Mouse (Mus musculus) lung, embryonic 16.5 days (tissue): ENCODE data around the gene Ccdc7a. TPM values are rescaled to one million over a fixed set of nuclear protein-coding genes. Genes with fewer than 3 reads are reported as not detected.
"Not testable (repeated sequence)": the region's sequence is repeated elsewhere in the genome, so short reads cannot be mapped to it uniquely, and the experiment has no call there.

Experiments
- ATAC-seq: fragments of 200-750 bp; cut with Nextera tagmentation; 2 replicates; pipeline ENCODE4 v1.8.0; 2017; ENCODE audit warnings: low read depth, mild to moderate bottlenecking, moderate library complexity
- H3K27ac ChIP-seq: fragments of 300-500 bp; sonication (generic); 2 replicates; pipeline ENCODE4 v1.5.1; 2014; ENCODE audit warnings: mild to moderate bottlenecking, control low read depth, low read length
- H3K27me3 ChIP-seq: fragments of 300-500 bp; sonication (generic); 2 replicates; pipeline ENCODE4 v1.6.1; 2014; ENCODE audit warnings: low read depth, low read length, mixed read lengths; ENCODE audit not compliant: control insufficient read depth, insufficient read depth
- H3K36me3 ChIP-seq: fragments of 300-500 bp; sonication (generic); 2 replicates; pipeline ENCODE4 v1.6.1; 2014; ENCODE audit warnings: low read length; ENCODE audit not compliant: control insufficient read depth, insufficient read depth
- H3K4me1 ChIP-seq: fragments of 300-500 bp; sonication (generic); replicated peaks from 2 replicates; pipeline ENCODE4 v1.6.1; 2014; ENCODE audit warnings: low read length, mixed read lengths; ENCODE audit not compliant: control insufficient read depth, insufficient read depth
- H3K4me2 ChIP-seq: fragments of 300-500 bp; sonication (generic); 2 replicates; pipeline ENCODE4 v1.6.1; 2014; ENCODE audit warnings: low read depth, low read length, control low read depth
- H3K4me3 ChIP-seq: fragments of 300-500 bp; sonication (generic); 2 replicates; pipeline ENCODE4 v1.5.1; 2014; ENCODE audit warnings: mild to moderate bottlenecking, low read length, control low read depth
- H3K9ac ChIP-seq: fragments of 300-500 bp; sonication (generic); 2 replicates; pipeline ENCODE4 v1.6.1; 2014; ENCODE audit warnings: low read length, control low read depth
- H3K9me3 ChIP-seq: fragments of 300-500 bp; sonication (generic); 2 replicates; pipeline ENCODE4 v1.6.1; 2016; ENCODE audit warnings: low read length; ENCODE audit not compliant: control insufficient read depth
- WGBS: fragments of 180-500 bp; shearing (Covaris S2); extraction: QIAGEN DNeasy Blood & Tissue Kit; methylation state at CpG from one replicate; pipeline ENCODE4 v1.1.7; 2014; 5-methylcytosine and 5-hydroxymethylcytosine counted together
- polyA plus RNA-seq: library from polyadenylated mRNA; unstranded; fragments of >200 nt; fragmentation: Nextera tagmentation; extraction: Ambion mirVana; gene quantifications from 2 replicates; pipeline ENCODE4 v1.2.1, GENCODE M21; 2015

Gene Ccdc7a
- not detected in 2 replicates for polyA plus RNA-seq

GRCm38 (mm10) chr8:129065417-129065816 lies at the start of gene Ccdc7a:
Gene Ccdc7a, minus strand, starts transcription at chr8:129065517.
- H3K27ac ChIP-seq, H3K4me2 ChIP-seq, H3K4me3 ChIP-seq, H3K9me3 ChIP-seq, H3K9ac ChIP-seq, H3K4me1 ChIP-seq, ATAC-seq, H3K36me3 ChIP-seq, H3K27me3 ChIP-seq: not testable (repeated sequence)
- 74% methylated on average over 2 of the region's 11 CpGs for WGBS

- not testable (repeated sequence) for H3K4me2 ChIP-seq, H3K9me3 ChIP-seq, H3K27me3 ChIP-seq, H3K4me3 ChIP-seq, H3K36me3 ChIP-seq, H3K9ac ChIP-seq, H3K27ac ChIP-seq, H3K4me1 ChIP-seq, ATAC-seq
- no CpG with 5 or more reads among the region's 10 CpGs for WGBS
These were observed 1.5 kb upstream of the Ccdc7a start, which contains the start of gene Ccdc7b for GRCm38 (mm10) chr8:129066834-129067233. Gene Ccdc7b, plus strand, starts transcription at chr8:129067134.

- no peak overlapping the region for H3K27ac ChIP-seq
- H3K4me1 ChIP-seq: no peaks in the 10 kb centered on the region
- no peak overlapping the region for H3K9ac ChIP-seq
- no peaks in the 10 kb centered on the region for H3K9me3 ChIP-seq
- H3K36me3 ChIP-seq: no peaks in the 10 kb centered on the region
- H3K4me3 ChIP-seq: no peak overlapping the region
- H3K4me2 ChIP-seq: no peak overlapping the region
- 90% methylated on average over 1 of the region's 1 CpGs for WGBS
- no peaks in the 10 kb centered on the region for H3K27me3 ChIP-seq
- ATAC-seq: no peak
These were observed 73.9 kb downstream of the Ccdc7a start for GRCm38 (mm10) chr8:128991389-128991788.

GRCm38 (mm10) chr8:128948941-128949340 lies 116.4 kb downstream of the Ccdc7a start:
- H3K4me3 ChIP-seq, H3K4me2 ChIP-seq, H3K4me1 ChIP-seq, ATAC-seq, H3K9ac ChIP-seq, H3K9me3 ChIP-seq, H3K27me3 ChIP-seq, H3K36me3 ChIP-seq, H3K27ac ChIP-seq: not testable (repeated sequence)
- WGBS: 75% methylated on average over 11 of the region's 11 CpGs

- peak; percentile 38; the same call in 1 of the 2 replicates for ATAC-seq
- not testable (repeated sequence) for H3K9ac ChIP-seq
- WGBS: 9% methylated on average over 6 of the region's 6 CpGs
These were observed 124.2 kb downstream of the Ccdc7a start for GRCm38 (mm10) chr8:128941022-128941641.

GRCm38 (mm10) chr8:128933446-128933845 lies 131.9 kb downstream of the Ccdc7a start:
- H3K36me3 ChIP-seq: no peaks in the 10 kb centered on the region
- H3K4me3 ChIP-seq: no peak overlapping the region
- no peak overlapping the region for H3K9ac ChIP-seq
- H3K4me1 ChIP-seq: no peaks in the 10 kb centered on the region
- ATAC-seq: no peak
- H3K27ac ChIP-seq: no peak overlapping the region
- H3K4me2 ChIP-seq: no peak overlapping the region
- WGBS: 58% methylated on average over 4 of the region's 4 CpGs
- H3K27me3 ChIP-seq: no peaks in the 10 kb centered on the region
- H3K9me3 ChIP-seq: no peaks in the 10 kb centered on the region

More at GRCm38 (mm10) chr8:128941022-128941641, 124.2 kb downstream of the Ccdc7a start:
- not testable (repeated sequence) for H3K27ac ChIP-seq, H3K36me3 ChIP-seq, H3K9me3 ChIP-seq, H3K4me2 ChIP-seq, H3K4me3 ChIP-seq, H3K4me1 ChIP-seq, H3K27me3 ChIP-seq

- no peak for ATAC-seq
- WGBS: 37% methylated on average over 3 of the region's 3 CpGs
- no peak overlapping the region for H3K4me2 ChIP-seq
These were observed 182.6 kb downstream of the Ccdc7a start for GRCm38 (mm10) chr8:128882719-128883118.

GRCm38 (mm10) chr8:128843749-128844148 lies 221.6 kb downstream of the Ccdc7a start:
- Histone ChIP-seq H3K9me3 (no peaks in the 10 kb centered on the region), H3K36me3 (no peaks in the 10 kb centered on the region), H3K4me3 (no peak overlapping the region), H3K4me2 (no peak overlapping the region), H3K27ac (peak overlapping the region; percentile 25; the same call in 1 of the 2 replicates), H3K9ac (no peak overlapping the region), H3K4me1 (no peaks in the 10 kb centered on the region), H3K27me3 (no peaks in the 10 kb centered on the region)
- WGBS: 46% methylated on average over 5 of the region's 5 CpGs
- peak; percentile 51 for ATAC-seq

More at GRCm38 (mm10) chr8:128882719-128883118, 182.6 kb downstream of the Ccdc7a start:
- no peak overlapping the region for H3K4me3 ChIP-seq
- H3K36me3 ChIP-seq: no peaks in the 10 kb centered on the region
- no peaks in the 10 kb centered on the region for H3K9me3 ChIP-seq
- H3K9ac ChIP-seq: no peak overlapping the region
- no peaks in the 10 kb centered on the region for H3K4me1 ChIP-seq
- no peak overlapping the region for H3K27ac ChIP-seq
- H3K27me3 ChIP-seq: no peaks in the 10 kb centered on the region

GRCm38 (mm10) chr8:128812521-128812920 lies 252.8 kb downstream of the Ccdc7a start:
- H3K36me3 ChIP-seq: no peaks in the 10 kb centered on the region
- H3K9ac ChIP-seq: no peak overlapping the region
- 62% methylated on average over 4 of the region's 4 CpGs for WGBS
- ATAC-seq: no peak
- H3K27me3 ChIP-seq: no peaks in the 10 kb centered on the region
- no peaks in the 10 kb centered on the region for H3K4me1 ChIP-seq
- H3K4me3 ChIP-seq: no peak overlapping the region
- no peak overlapping the region for H3K27ac ChIP-seq
- no peaks in the 10 kb centered on the region for H3K9me3 ChIP-seq
- H3K4me2 ChIP-seq: no peak overlapping the region
